Mouse (Mus musculus) liver, embryonic 11.5 days (tissue): ENCODE measurements around the gene Bicd2. TPM values are rescaled to one million over a fixed set of nuclear protein-coding genes. Genes with fewer than 3 reads are reported as not detected.
A peak's percentile ranks its signal among the peaks of the same experiment; 100 is the strongest.

Experiments used
- ATAC-seq: fragments of 200-750 bp; cut with Nextera tagmentation; replicated peaks from 2 replicates; pipeline ENCODE4 v1.8.0; 2017; ENCODE audit warnings: moderate number of reproducible peaks, mild to moderate bottlenecking, moderate TSS enrichment, moderate library complexity; ENCODE audit not compliant: low FRiP score
- DNase-seq: peaks from one replicate; pipeline ENCODE4 v3.0.0-alpha.2; 2017; ENCODE audit warnings: low spot score
- H3K27ac ChIP-seq: fragments of 300-500 bp; sonication (generic); 2 replicates; pipeline ENCODE4 v1.5.1; 2014; ENCODE audit warnings: mild to moderate bottlenecking, low read depth, low read length, control low read depth
- H3K27me3 ChIP-seq: fragments of 300-500 bp; sonication (generic); replicated peaks from 2 replicates; pipeline ENCODE4 v1.6.1; 2014; ENCODE audit warnings: low read length, mixed read lengths; ENCODE audit not compliant: control insufficient read depth, insufficient read depth
- H3K36me3 ChIP-seq: fragments of 300-500 bp; sonication (generic); 2 replicates; pipeline ENCODE4 v1.6.1; 2014; ENCODE audit warnings: mild to moderate bottlenecking, low read length, moderate library complexity, mixed read lengths; ENCODE audit not compliant: control insufficient read depth, insufficient read depth
- H3K4me1 ChIP-seq: fragments of 300-500 bp; sonication (generic); replicated peaks from 2 replicates; pipeline ENCODE4 v1.6.1; 2014; ENCODE audit warnings: low read length, mixed read lengths; ENCODE audit not compliant: control insufficient read depth, insufficient read depth
- H3K4me2 ChIP-seq: fragments of 300-500 bp; sonication (generic); 2 replicates; pipeline ENCODE4 v1.6.1; 2014; ENCODE audit warnings: mild to moderate bottlenecking, control low read depth, moderate library complexity
- H3K4me3 ChIP-seq: fragments of 300-500 bp; sonication (generic); 2 replicates; pipeline ENCODE4 v1.5.1; 2014; ENCODE audit warnings: low read depth, low read length, control low read depth
- H3K9ac ChIP-seq: fragments of 300-500 bp; sonication (generic); 2 replicates; pipeline ENCODE4 v1.6.1; 2014; ENCODE audit warnings: low read depth, low read length, control low read depth
- H3K9me3 ChIP-seq: fragments of 300-500 bp; sonication (generic); 2 replicates; pipeline ENCODE4 v1.6.1; 2016; ENCODE audit warnings: low read length, inconsistent platforms, mixed read lengths; ENCODE audit not compliant: control insufficient read depth
- WGBS: fragments of 180-500 bp; shearing (Covaris S2); extraction: QIAGEN DNeasy Blood & Tissue Kit; methylation state at CpG from one replicate; pipeline ENCODE4 v1.1.7; 2014; 5-methylcytosine and 5-hydroxymethylcytosine counted together
- polyA plus RNA-seq: library from polyadenylated mRNA; unstranded; fragments of >200 nt; fragmentation: Nextera tagmentation; extraction: Ambion mirVana; gene quantifications from 2 replicates; pipeline ENCODE4 v1.2.1, GENCODE M21; 2014

The Bicd2 gene
- polyA plus RNA-seq, result 22.6 TPM in 2 replicates

- Histone ChIP-seq H3K4me3 (peak within 1 kb of the TSS; percentile 96), H3K4me1 (peaks cover 41% of the 10 kb centered on the region), H3K9me3 (no peaks in the 10 kb centered on the region), H3K36me3 (no peaks in the 10 kb centered on the region; the same call in 1 of the 2 replicates), H3K27me3 (no peaks in the 10 kb centered on the region), H3K9ac (peak within 1 kb of the TSS; percentile 91), H3K4me2 (peak within 1 kb of the TSS; percentile 92), H3K27ac (peak within 1 kb of the TSS; percentile 64)
- ATAC-seq (peak; percentile 99), DNase-seq (peak; percentile 92)
- WGBS, result under 1% methylated on average over 74 of the region's 74 CpGs
These were observed at the start of gene Bicd2 for GRCm38 (mm10) chr13:49341012-49341830. Gene Bicd2 (plus strand): TSS chr13:49341585.

GRCm38 (mm10) chr13:49291949-49292348 lies 49.4 kb upstream of the Bicd2 start:
- Histone ChIP-seq H3K27me3 (no peaks in the 10 kb centered on the region), H3K9ac (no peak overlapping the region), H3K4me1 (no peaks in the 10 kb centered on the region), H3K9me3 (peaks cover 4% of the 10 kb centered on the region; the same call in 1 of the 2 replicates), H3K4me2 (no peak overlapping the region), H3K27ac (no peak overlapping the region), H3K4me3 (no peak overlapping the region), H3K36me3 (no peaks in the 10 kb centered on the region)
- DNase-seq (no peak), ATAC-seq (no peak)
- 76% methylated on average over 6 of the region's 6 CpGs for WGBS

- ATAC-seq, result no peak
- WGBS, result 73% methylated on average over 9 of the region's 9 CpGs
- H3K4me2 ChIP-seq, result no peak overlapping the region
These were observed 47.3 kb upstream of the Bicd2 start for GRCm38 (mm10) chr13:49294108-49294507.

GRCm38 (mm10) chr13:49296270-49296669 lies 45.1 kb upstream of the Bicd2 start:
- Histone ChIP-seq H3K36me3 (no peaks in the 10 kb centered on the region), H3K4me2 (no peak overlapping the region), H3K9ac (no peak overlapping the region), H3K27ac (no peak overlapping the region), H3K27me3 (no peaks in the 10 kb centered on the region), H3K4me3 (no peak overlapping the region), H3K4me1 (peaks cover 12% of the 10 kb centered on the region), H3K9me3 (peaks cover 4% of the 10 kb centered on the region; the same call in 1 of the 2 replicates)
- DNase-seq (no peak), ATAC-seq (no peak)
- 78% methylated on average over 7 of the region's 7 CpGs for WGBS

More at GRCm38 (mm10) chr13:49294108-49294507, 47.3 kb upstream of the Bicd2 start:
- DNase-seq, result no peak
- H3K27me3 ChIP-seq, result no peaks in the 10 kb centered on the region
- H3K4me3 ChIP-seq, result no peak overlapping the region
- no peaks in the 10 kb centered on the region for H3K36me3 ChIP-seq
- H3K9ac ChIP-seq, result no peak overlapping the region
- peaks cover 8% of the 10 kb centered on the region for H3K4me1 ChIP-seq
- no peak overlapping the region for H3K27ac ChIP-seq
- H3K9me3 ChIP-seq, result peaks cover 4% of the 10 kb centered on the region; the same call in 1 of the 2 replicates

GRCm38 (mm10) chr13:49298514-49299381 lies 42.6 kb upstream of the Bicd2 start:
- no peaks in the 10 kb centered on the region for H3K36me3 ChIP-seq
- no peaks in the 10 kb centered on the region for H3K27me3 ChIP-seq
- H3K27ac ChIP-seq, result no peak overlapping the region
- no peak for ATAC-seq
- H3K4me2 ChIP-seq, result no peak overlapping the region
- 48% methylated on average over 14 of the region's 14 CpGs for WGBS
- no peak for DNase-seq
- H3K9me3 ChIP-seq, result no peaks in the 10 kb centered on the region
- H3K4me3 ChIP-seq, result no peak overlapping the region
- no peak overlapping the region; the same call in 1 of the 2 replicates for H3K9ac ChIP-seq
- H3K4me1 ChIP-seq, result peaks cover 12% of the 10 kb centered on the region

- DNase-seq, result no peak
These were observed 40.6 kb upstream of the Bicd2 start for GRCm38 (mm10) chr13:49300771-49301170.

GRCm38 (mm10) chr13:49306771-49307310 lies 34.5 kb upstream of the Bicd2 start:
- WGBS, result 20% methylated on average over 7 of the region's 7 CpGs
- no peak for DNase-seq
- Histone ChIP-seq H3K27ac (peak overlapping the region; percentile 45), H3K4me3 (peak overlapping the region; percentile 26), H3K9me3 (no peaks in the 10 kb centered on the region), H3K36me3 (no peaks in the 10 kb centered on the region), H3K4me2 (peak overlapping the region; percentile 60), H3K4me1 (peaks cover 21% of the 10 kb centered on the region), H3K9ac (peak overlapping the region; percentile 1), H3K27me3 (no peaks in the 10 kb centered on the region)
- ATAC-seq, result no peak; the same call in 1 of the 2 replicates

More at GRCm38 (mm10) chr13:49300771-49301170, 40.6 kb upstream of the Bicd2 start:
- no peaks in the 10 kb centered on the region for H3K27me3 ChIP-seq
- no peak overlapping the region for H3K4me2 ChIP-seq
- no peak overlapping the region for H3K9ac ChIP-seq
- peaks cover 12% of the 10 kb centered on the region for H3K4me1 ChIP-seq
- no peak for ATAC-seq
- no peak overlapping the region for H3K4me3 ChIP-seq
- WGBS, result 74% methylated on average over 1 of the region's 1 CpGs
- no peaks in the 10 kb centered on the region for H3K36me3 ChIP-seq
- no peak overlapping the region for H3K27ac ChIP-seq
- no peaks in the 10 kb centered on the region for H3K9me3 ChIP-seq

- 6% methylated on average over 10 of the region's 10 CpGs for WGBS
- peak overlapping the region; percentile 45 for H3K27ac ChIP-seq
- H3K9ac ChIP-seq, result peak overlapping the region; percentile 1
- DNase-seq, result peak; percentile 81
- no peaks in the 10 kb centered on the region for H3K36me3 ChIP-seq
- H3K9me3 ChIP-seq, result no peaks in the 10 kb centered on the region
- peak; percentile 89 for ATAC-seq
- H3K4me3 ChIP-seq, result peak overlapping the region; percentile 26
- H3K27me3 ChIP-seq, result no peaks in the 10 kb centered on the region
- peak overlapping the region; percentile 60 for H3K4me2 ChIP-seq
- peaks cover 21% of the 10 kb centered on the region for H3K4me1 ChIP-seq
These were observed 33.9 kb upstream of the Bicd2 start for GRCm38 (mm10) chr13:49307311-49307969.
